Mouse (Mus musculus) kidney, adult 2 months (tissue): Measurements from ENCODE around the gene Atg4b. TPM values are rescaled to one million over a fixed set of nuclear protein-coding genes. Genes with fewer than 3 reads are reported as not detected.

Experiments
- DNase-seq: peaks from one replicate; pipeline ENCODE4 v3.0.0; 2021
- H3K27ac ChIP-seq: fragments of 200-500 bp; 2 replicates; pipeline ENCODE4 v1.5.1; 2012; ENCODE audit warnings: low read depth, low read length, control low read depth, inconsistent platforms; ENCODE audit not compliant: insufficient read depth
- H3K27me3 ChIP-seq: fragments of 200-500 bp; replicated peaks from 2 replicates; pipeline ENCODE4 v1.6.1; 2012; ENCODE audit warnings: mild to moderate bottlenecking, moderate library complexity, low read length, inconsistent platforms; ENCODE audit not compliant: control insufficient read depth, insufficient read depth
- H3K36me3 ChIP-seq: fragments of 200-500 bp; 2 replicates; pipeline ENCODE4 v1.6.1; 2012; ENCODE audit warnings: mild to moderate bottlenecking, moderate library complexity, low read length, inconsistent platforms; ENCODE audit not compliant: control insufficient read depth, insufficient read depth
- H3K4me1 ChIP-seq: fragments of 200-500 bp; 2 replicates; pipeline ENCODE4 v1.6.1; 2011; ENCODE audit warnings: low read length; ENCODE audit not compliant: control insufficient read depth, insufficient read depth
- H3K4me3 ChIP-seq: fragments of 200-500 bp; 2 replicates; pipeline ENCODE4 v1.5.1; 2011; ENCODE audit warnings: mild to moderate bottlenecking, low read depth, low read length, control low read depth; ENCODE audit not compliant: insufficient read depth
- CTCF ChIP-seq: fragments of 200-500 bp; conservative IDR thresholded peaks from 2 replicates; pipeline ENCODE4 v1.5.1; 2011; ENCODE audit warnings: low read depth, mild to moderate bottlenecking, control low read depth, low read length, moderate library complexity, mixed read lengths; ENCODE audit not compliant: insufficient read depth, insufficient read length
- POLR2A ChIP-seq: fragments of 200-500 bp; IDR thresholded peaks from one replicate; pipeline ENCODE4 v1.6.1; 2011; ENCODE audit warnings: low read depth, low read length, control low read depth
- WGBS: fragments of 180-500 bp; shearing (Covaris S2); methylation state at CpG from one replicate; pipeline ENCODE4 v1.1.7; 2018; 5-methylcytosine and 5-hydroxymethylcytosine counted together
- polyA plus RNA-seq: library from polyadenylated mRNA; depleted of rRNA; stranded (reverse); fragments of >200 nt; gene quantifications from 2 replicates; pipeline ENCODE4 v1.2.3, GENCODE M21; 2012; rRNA removed

Atg4b gene
- polyA plus RNA-seq, result 43.7 and 46.3 TPM in 2 replicates

- no peaks in the 10 kb centered on the region; the same call in 1 of the 2 replicates for H3K36me3 ChIP-seq
- DNase-seq, result peak; percentile 39
- TF ChIP-seq POLR2A (no peak), CTCF (no peak)
- H3K4me1 ChIP-seq, result peaks cover 14% of the 10 kb centered on the region; the same call in 1 of the 2 replicates
- WGBS, result 66% methylated on average over 6 of the region's 6 CpGs
- no peak within 1 kb of the TSS for H3K4me3 ChIP-seq
- H3K27me3 ChIP-seq, result no peaks in the 10 kb centered on the region
- H3K27ac ChIP-seq, result no peak within 1 kb of the TSS
Observed at GRCm38 (mm10) chr1:93751290-93751689, at the start of gene Atg4b. TSS of gene Atg4b (plus strand) at chr1:93751500.

- Histone ChIP-seq H3K27ac (no peak overlapping the region), H3K4me1 (peaks cover 3% of the 10 kb centered on the region; the same call in 1 of the 2 replicates), H3K27me3 (no peaks in the 10 kb centered on the region), H3K36me3 (no peaks in the 10 kb centered on the region; the same call in 1 of the 2 replicates), H3K4me3 (no peak overlapping the region)
- TF ChIP-seq CTCF, result no peak
- TF ChIP-seq POLR2A, result no peak
- WGBS, result 86% methylated on average over 1 of the region's 1 CpGs
- DNase-seq, result no peak
Observed at GRCm38 (mm10) chr1:93702106-93702505, 49.2 kb upstream of the Atg4b start.

GRCm38 (mm10) chr1:93703472-93704048, 47.7 kb upstream of the Atg4b start:
- no peaks in the 10 kb centered on the region for H3K4me1 ChIP-seq

GRCm38 (mm10) chr1:93704341-93704740, 47.0 kb upstream of the Atg4b start:
- WGBS, result 91% methylated on average over 9 of the region's 9 CpGs

More at GRCm38 (mm10) chr1:93703472-93704048, 47.7 kb upstream of the Atg4b start:
- Histone ChIP-seq H3K4me3 (no peak overlapping the region), H3K27ac (no peak overlapping the region), H3K36me3 (no peaks in the 10 kb centered on the region; the same call in 1 of the 2 replicates), H3K27me3 (no peaks in the 10 kb centered on the region)
- no peak for DNase-seq
- WGBS, result 89% methylated on average over 10 of the region's 10 CpGs
- TF ChIP-seq POLR2A, result no peak
- TF ChIP-seq CTCF, result no peak

GRCm38 (mm10) chr1:93705389-93705788, 45.9 kb upstream of the Atg4b start:
- Histone ChIP-seq H3K4me1 (no peaks in the 10 kb centered on the region), H3K4me3 (no peak overlapping the region), H3K27me3 (no peaks in the 10 kb centered on the region), H3K27ac (no peak overlapping the region), H3K36me3 (no peaks in the 10 kb centered on the region; the same call in none of the 2 replicates)
- TF ChIP-seq POLR2A (no peak), CTCF (no peak)
- DNase-seq, result no peak
- WGBS, result 79% methylated on average over 3 of the region's 3 CpGs

More at GRCm38 (mm10) chr1:93704341-93704740, 47.0 kb upstream of the Atg4b start:
- Histone ChIP-seq H3K36me3 (no peaks in the 10 kb centered on the region; the same call in 1 of the 2 replicates), H3K27ac (no peak overlapping the region), H3K4me1 (no peaks in the 10 kb centered on the region), H3K4me3 (no peak overlapping the region), H3K27me3 (no peaks in the 10 kb centered on the region)
- TF ChIP-seq CTCF, result no peak
- TF ChIP-seq POLR2A, result no peak
- no peak for DNase-seq

GRCm38 (mm10) chr1:93716166-93716565, 35.1 kb upstream of the Atg4b start:
- no peak overlapping the region for H3K27ac ChIP-seq
- H3K4me1 ChIP-seq, result no peaks in the 10 kb centered on the region
- H3K36me3 ChIP-seq, result no peaks in the 10 kb centered on the region
- no peak overlapping the region for H3K4me3 ChIP-seq
- no peak for DNase-seq
- no peak for TF ChIP-seq POLR2A
- TF ChIP-seq CTCF, result no peak
- no peaks in the 10 kb centered on the region for H3K27me3 ChIP-seq
- WGBS, result 87% methylated on average over 2 of the region's 2 CpGs

- Histone ChIP-seq H3K36me3 (0 out of 2 replicates have a peak, but pooled peaks cover 1% of the 10 kb centered on the region), H3K27ac (no peak overlapping the region), H3K27me3 (no peaks in the 10 kb centered on the region), H3K4me3 (no peak overlapping the region), H3K4me1 (no peaks in the 10 kb centered on the region)
- WGBS, result 68% methylated on average over 7 of the region's 7 CpGs
- no peak for TF ChIP-seq POLR2A
- no peak for TF ChIP-seq CTCF
- DNase-seq, result no peak
Observed at GRCm38 (mm10) chr1:93721557-93721956, 29.7 kb upstream of the Atg4b start.
